ENCODE assay signal across 18 mouse cellular contexts in the genomic region with DNA sequence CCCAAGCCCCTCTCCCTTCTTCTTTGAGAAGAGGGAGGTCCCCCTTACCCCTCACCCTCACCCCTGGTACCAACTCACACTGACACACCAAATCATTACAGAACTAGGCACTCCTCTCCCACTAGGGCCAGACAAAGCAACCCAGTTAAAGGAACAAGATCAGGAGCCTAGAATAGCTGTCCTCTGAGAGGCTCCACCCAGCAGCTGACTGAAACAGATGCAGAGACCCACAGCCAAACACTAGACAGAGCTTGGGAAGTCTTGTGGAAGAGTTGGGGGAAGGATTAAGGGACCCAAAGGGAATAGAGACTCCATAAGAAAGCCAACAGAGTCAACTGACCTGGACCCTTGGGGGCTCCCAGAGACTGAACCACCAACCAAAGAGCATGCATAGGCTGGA.
A peak's percentile ranks its signal among the peaks of the same experiment; 100 is the strongest.
DNase-seq lines count a peak whose midpoint lies in the region; ATAC-seq lines count a peak whose summit lies in the region.
"Had no signal": no experiment of that assay in that cellular context is flagged by ENCODE, and none has a peak within 500 bp of the region (broad histone marks: within the 10 kb centered on the region; RNA-seq: fewer than 3 reads in every experiment).

No protein-coding gene starts in this region.

- no peak overlapping the region for H3K9ac ChIP-seq in heart, embryonic 11.5 days (ENCODE audit: low read depth, low read length)
- H3K9ac ChIP-seq: embryonic facial prominence, embryonic 15.5 days; hindbrain, embryonic 13.5 days had no signal

- H3K27ac ChIP-seq in heart, embryonic 11.5 days (ENCODE audit: low read depth, low read length), result no peak overlapping the region
- H3K27ac ChIP-seq: embryonic facial prominence, embryonic 15.5 days; forebrain, embryonic 10.5 days; hindbrain, postnatal 0 days had no signal

- H3K36me3 ChIP-seq in heart, embryonic 11.5 days (ENCODE audit: control insufficient read depth, insufficient read depth, low read length), result no peaks in the 10 kb centered on the region
- H3K36me3 ChIP-seq: embryonic facial prominence, embryonic 15.5 days; forebrain, embryonic 10.5 days; hindbrain, embryonic 13.5 days had no signal

- no peak for ATAC-seq in heart, embryonic 11.5 days (replicated peaks; ENCODE audit: insufficient number of reproducible peaks, low FRiP score, low TSS enrichment)
- ATAC-seq: activated CD4-positive, CD25-positive, alpha-beta regulatory T cell, adult 4 months; forebrain, embryonic 14.5 days; hindbrain, postnatal 0 days; Patski had no signal

- no peaks in the 10 kb centered on the region for H3K27me3 ChIP-seq in heart, embryonic 11.5 days (ENCODE audit: control insufficient read depth, insufficient read depth, low read length)
- H3K27me3 ChIP-seq: embryonic facial prominence, embryonic 15.5 days; hindbrain, embryonic 13.5 days had no signal

- no peak overlapping the region for H3K4me3 ChIP-seq in heart, embryonic 11.5 days (ENCODE audit: low read depth, low read length)
- H3K4me3 ChIP-seq: embryonic facial prominence, embryonic 15.5 days; erythroblast, embryonic 14.5 days; forebrain, embryonic 10.5 days; hindbrain, embryonic 13.5 days had no signal

- H3K9me3 ChIP-seq in heart, embryonic 11.5 days (replicated peaks; ENCODE audit: control insufficient read depth, low read length), result no peaks in the 10 kb centered on the region
- H3K9me3 ChIP-seq: embryonic facial prominence, embryonic 15.5 days; forebrain, embryonic 10.5 days; hindbrain, embryonic 13.5 days had no signal

- H3K4me1 ChIP-seq in heart, embryonic 11.5 days (ENCODE audit: control insufficient read depth, insufficient read depth, low read length), result peaks cover 5% of the 10 kb centered on the region
- H3K4me1 ChIP-seq: embryonic facial prominence, embryonic 15.5 days had no signal

- H3K4me2 ChIP-seq in heart, embryonic 11.5 days, result no peak overlapping the region
- H3K4me2 ChIP-seq: embryonic facial prominence, embryonic 15.5 days; hindbrain, embryonic 13.5 days had no signal

- DNase-seq in gastrocnemius, adult 18-20 months (ENCODE audit: low spot score), result peak; percentile 38
- DNase-seq in gastrocnemius, postnatal 10 days, result no peak
- DNase-seq in heart, adult 8-10 months (ENCODE audit: low spot score), result peak; percentile 35
- peak; percentile 15 for DNase-seq in retina, postnatal 1 day
- no peak for DNase-seq in retina, embryonic 14.5 days (ENCODE audit: low spot score)
- DNase-seq in kidney, adult 11 months, result no peak
- DNase-seq: embryo, embryonic 11 days; gastrocnemius, postnatal 25 days; kidney, adult 2 months had no signal

Comparison
In these comparisons a context has a peak if more than half of its experiments do, and no peak if none do; other contexts are left out.
1. DNase-seq: peak in gastrocnemius, adult 18-20 months (single experiment), heart, adult 8-10 months (single experiment) and retina, postnatal 1 day (single experiment); none in gastrocnemius, postnatal 10 days (single experiment), retina, embryonic 14.5 days (single experiment) and kidney, adult 11 months (single experiment).